Mouse (Mus musculus) thymus, adult 2 months (tissue): ENCODE results near the gene Olfr652.

Experiments
- CTCF ChIP-seq: fragments of 200-500 bp; IDR thresholded peaks from 2 replicates; pipeline ENCODE4 v1.5.1; 2012; ENCODE audit warnings: mild to moderate bottlenecking, control low read depth, low read length, moderate library complexity, borderline replicate concordance; ENCODE audit not compliant: control insufficient read depth, poor library complexity, insufficient read depth; ENCODE audit errors: extremely low read depth
- POLR2A ChIP-seq: fragments of 200-500 bp; IDR thresholded peaks from 2 replicates; pipeline ENCODE4 v1.6.1; 2012; ENCODE audit warnings: mild to moderate bottlenecking, low read length, control low read depth, moderate library complexity; ENCODE audit not compliant: control insufficient read depth, poor library complexity, insufficient read depth; ENCODE audit errors: extremely low read depth

DNA sequence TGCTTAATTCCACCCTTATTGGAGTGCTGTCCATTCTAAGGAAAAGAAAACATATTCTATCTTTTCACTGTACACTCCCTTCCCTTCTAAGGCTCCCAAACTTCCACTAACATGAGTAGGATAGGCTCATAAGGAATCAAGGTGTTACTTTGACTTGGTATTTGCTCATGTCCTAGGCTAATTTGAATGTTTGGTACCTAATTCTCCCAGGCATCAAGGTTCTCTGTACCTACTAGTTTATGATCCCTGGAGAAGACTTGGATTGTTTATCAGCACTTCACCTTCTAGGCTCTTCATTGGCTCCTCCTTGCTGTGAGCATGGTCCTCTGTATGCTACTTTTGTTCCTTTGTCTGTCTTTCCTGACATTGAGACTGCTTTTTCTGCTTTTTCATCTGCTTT is at the start of gene Olfr652:
- TF ChIP-seq CTCF (no peak), POLR2A (no peak)
